Mouse (Mus musculus): ENCODE measurements at regions not wholly inside any gene's neighbourhood (a gene's known extent, or its start where the extent isn't known, plus 50 kb on each side); places are given as distances from the start of the nearest gene placed in this dataset.

- no peak overlapping the region for H3K4me2 ChIP-seq
- H3K27ac ChIP-seq = no peak overlapping the region
- no peak overlapping the region for H3K4me3 ChIP-seq (replicated peaks)
- 71% methylated on average over 5 of the region's 5 CpGs for WGBS
- ATAC-seq (ENCODE audit: insufficient number of reproducible peaks, insufficient read depth, low FRiP score, low TSS enrichment, low read depth) = no peak
- H3K27me3 ChIP-seq = 0 out of 2 replicates have a peak, but pooled peaks cover 4% of the 10 kb centered on the region
- no peaks in the 10 kb centered on the region for H3K36me3 ChIP-seq
- no peak overlapping the region for H3K9ac ChIP-seq (replicated peaks)
- peaks cover 11% of the 10 kb centered on the region; the same call in 1 of the 2 replicates for H3K9me3 ChIP-seq
- peaks cover 32% of the 10 kb centered on the region for H3K4me1 ChIP-seq (replicated peaks)
Observed at GRCm38 (mm10) chr2:30670836-30671586, 76.2 kb downstream of the Cstad start.

- Histone ChIP-seq H3K27me3 (no peaks in the 10 kb centered on the region), H3K4me2 (no peak overlapping the region), H3K4me3 (replicated peaks) (no peak overlapping the region), H3K9ac (replicated peaks) (no peak overlapping the region), H3K36me3 (no peaks in the 10 kb centered on the region), H3K4me1 (replicated peaks) (peaks cover 34% of the 10 kb centered on the region), H3K9me3 (no peaks in the 10 kb centered on the region), H3K27ac (no peak overlapping the region)
- 14% methylated on average over 8 of the region's 8 CpGs for WGBS
- ATAC-seq (ENCODE audit: insufficient number of reproducible peaks, insufficient read depth, low FRiP score, low TSS enrichment, low read depth) = no peak
Observed at GRCm38 (mm10) chr2:30667468-30667867, 72.6 kb downstream of the Cstad start.

- Histone ChIP-seq H3K4me3 (replicated peaks) (no peak overlapping the region), H3K4me2 (peak overlapping the region; percentile 9; the same call in 1 of the 2 replicates), H3K4me1 (replicated peaks) (peaks cover 65% of the 10 kb centered on the region), H3K9me3 (no peaks in the 10 kb centered on the region), H3K36me3 (no peaks in the 10 kb centered on the region), H3K9ac (replicated peaks) (no peak overlapping the region), H3K27me3 (no peaks in the 10 kb centered on the region), H3K27ac (peak overlapping the region; percentile 99)
- no peak for ATAC-seq (ENCODE audit: insufficient number of reproducible peaks, insufficient read depth, low FRiP score, low TSS enrichment, low read depth)
- 20% methylated on average over 10 of the region's 10 CpGs for WGBS
Observed at GRCm38 (mm10) chr2:30661147-30661546, 66.3 kb downstream of the Cstad start.

- Histone ChIP-seq H3K4me1 (replicated peaks) (peaks cover 70% of the 10 kb centered on the region), H3K4me2 (peak overlapping the region; percentile 9; the same call in 1 of the 2 replicates), H3K9me3 (no peaks in the 10 kb centered on the region), H3K36me3 (no peaks in the 10 kb centered on the region), H3K9ac (replicated peaks) (peak overlapping the region; percentile 18; the same call in 1 of the 2 replicates), H3K4me3 (replicated peaks) (no peak overlapping the region), H3K27ac (peak overlapping the region; percentile 99), H3K27me3 (no peaks in the 10 kb centered on the region)
- WGBS = 9% methylated on average over 10 of the region's 10 CpGs
- ATAC-seq (ENCODE audit: insufficient number of reproducible peaks, insufficient read depth, low FRiP score, low TSS enrichment, low read depth) = no peak
Observed at GRCm38 (mm10) chr2:30660613-30660991, 65.8 kb downstream of the Cstad start.

- Histone ChIP-seq H3K27me3 (no peaks in the 10 kb centered on the region), H3K4me3 (replicated peaks) (no peak overlapping the region), H3K9me3 (no peaks in the 10 kb centered on the region), H3K4me1 (replicated peaks) (peaks cover 75% of the 10 kb centered on the region), H3K9ac (replicated peaks) (peak overlapping the region; percentile 18; the same call in 1 of the 2 replicates), H3K36me3 (no peaks in the 10 kb centered on the region), H3K27ac (peak overlapping the region; percentile 99), H3K4me2 (peak overlapping the region; percentile 9; the same call in 1 of the 2 replicates)
- no peak for ATAC-seq (ENCODE audit: insufficient number of reproducible peaks, insufficient read depth, low FRiP score, low TSS enrichment, low read depth)
- 29% methylated on average over 11 of the region's 11 CpGs for WGBS
Observed at GRCm38 (mm10) chr2:30659836-30660612, 65.2 kb downstream of the Cstad start.

- Histone ChIP-seq H3K4me2 (peak overlapping the region; percentile 75), H3K27me3 (no peaks in the 10 kb centered on the region), H3K27ac (peak overlapping the region; percentile 99), H3K4me1 (replicated peaks) (peaks cover 85% of the 10 kb centered on the region), H3K36me3 (no peaks in the 10 kb centered on the region), H3K9me3 (no peaks in the 10 kb centered on the region), H3K9ac (replicated peaks) (peak overlapping the region; percentile 57), H3K4me3 (replicated peaks) (peak overlapping the region; percentile 41)
- WGBS = 2% methylated on average over 16 of the region's 16 CpGs
- peak; percentile 32; the same call in 1 of the 2 replicates for ATAC-seq (ENCODE audit: insufficient number of reproducible peaks, insufficient read depth, low FRiP score, low TSS enrichment, low read depth)
Observed at GRCm38 (mm10) chr2:30658844-30659555, 64.2 kb downstream of the Cstad start.

Small RNA genes lying in the stretch of these regions (microRNA-seq; reads per million reads assigned to microRNA genes)
- gene Mir3089 = 1.2 reads per million

All from limb, embryonic 12.5 days (tissue).